Mouse (Mus musculus) kidney, adult 2 months (tissue): ENCODE results near the gene Colec11. TPM values are rescaled to one million over a fixed set of nuclear protein-coding genes. Genes with fewer than 3 reads are reported as not detected.

Source experiments
- DNase-seq: peaks from one replicate; pipeline ENCODE4 v3.0.0; 2021
- H3K27ac ChIP-seq: fragments of 200-500 bp; 2 replicates; pipeline ENCODE4 v1.5.1; 2012; ENCODE audit warnings: low read depth, low read length, control low read depth, inconsistent platforms; ENCODE audit not compliant: insufficient read depth
- H3K27me3 ChIP-seq: fragments of 200-500 bp; replicated peaks from 2 replicates; pipeline ENCODE4 v1.6.1; 2012; ENCODE audit warnings: mild to moderate bottlenecking, moderate library complexity, low read length, inconsistent platforms; ENCODE audit not compliant: control insufficient read depth, insufficient read depth
- H3K36me3 ChIP-seq: fragments of 200-500 bp; 2 replicates; pipeline ENCODE4 v1.6.1; 2012; ENCODE audit warnings: mild to moderate bottlenecking, moderate library complexity, low read length, inconsistent platforms; ENCODE audit not compliant: control insufficient read depth, insufficient read depth
- H3K4me1 ChIP-seq: fragments of 200-500 bp; 2 replicates; pipeline ENCODE4 v1.6.1; 2011; ENCODE audit warnings: low read length; ENCODE audit not compliant: control insufficient read depth, insufficient read depth
- H3K4me3 ChIP-seq: fragments of 200-500 bp; 2 replicates; pipeline ENCODE4 v1.5.1; 2011; ENCODE audit warnings: mild to moderate bottlenecking, low read depth, low read length, control low read depth; ENCODE audit not compliant: insufficient read depth
- CTCF ChIP-seq: fragments of 200-500 bp; conservative IDR thresholded peaks from 2 replicates; pipeline ENCODE4 v1.5.1; 2011; ENCODE audit warnings: low read depth, mild to moderate bottlenecking, control low read depth, low read length, moderate library complexity, mixed read lengths; ENCODE audit not compliant: insufficient read depth, insufficient read length
- POLR2A ChIP-seq: fragments of 200-500 bp; IDR thresholded peaks from one replicate; pipeline ENCODE4 v1.6.1; 2011; ENCODE audit warnings: low read depth, low read length, control low read depth
- WGBS: fragments of 180-500 bp; shearing (Covaris S2); methylation state at CpG from one replicate; pipeline ENCODE4 v1.1.7; 2018; 5-methylcytosine and 5-hydroxymethylcytosine counted together
- polyA plus RNA-seq: library from polyadenylated mRNA; depleted of rRNA; stranded (reverse); fragments of >200 nt; gene quantifications from 2 replicates; pipeline ENCODE4 v1.2.3, GENCODE M21; 2012

Gene Colec11
- polyA plus RNA-seq, 1 experiment = 1.6 TPM

- TF ChIP-seq CTCF (no peak), POLR2A (peak; percentile 77)
- DNase-seq = peak; percentile 96
- Histone ChIP-seq H3K36me3 (peaks cover 2% of the 10 kb centered on the region), H3K27ac (peak within 1 kb of the TSS; percentile 72), H3K4me1 (peaks cover 6% of the 10 kb centered on the region; the same call in 1 of the 2 replicates), H3K4me3 (peak within 1 kb of the TSS; percentile 87), H3K27me3 (no peaks in the 10 kb centered on the region)
- 4% methylated on average over 69 of the region's 69 CpGs for WGBS
Measured at GRCm38 (mm10) chr12:28635535-28636476, 12.6 kb upstream of the Colec11 start, which contains the start of gene Rps7. Gene Rps7, minus strand, starts transcription at chr12:28635953.

- peak overlapping the region; percentile 43 for H3K27ac ChIP-seq
- DNase-seq = no peak
- H3K4me1 ChIP-seq = peaks cover 6% of the 10 kb centered on the region; the same call in 1 of the 2 replicates
- TF ChIP-seq CTCF (no peak), POLR2A (no peak)
- 2% methylated on average over 23 of the region's 23 CpGs for WGBS
- peak overlapping the region; percentile 87 for H3K4me3 ChIP-seq
- H3K36me3 ChIP-seq = peaks cover 8% of the 10 kb centered on the region
- no peaks in the 10 kb centered on the region for H3K27me3 ChIP-seq
Measured at GRCm38 (mm10) chr12:28635058-28635534, 11.9 kb upstream of the Colec11 start.

GRCm38 (mm10) chr12:28628436-28628835, 5.3 kb upstream of the Colec11 start:
- Histone ChIP-seq H3K4me3 (no peak overlapping the region), H3K27ac (no peak overlapping the region), H3K27me3 (no peaks in the 10 kb centered on the region), H3K4me1 (no peaks in the 10 kb centered on the region), H3K36me3 (peaks cover 8% of the 10 kb centered on the region)
- TF ChIP-seq CTCF = no peak
- TF ChIP-seq POLR2A = no peak
- 94% methylated on average over 2 of the region's 2 CpGs for WGBS
- DNase-seq = no peak

GRCm38 (mm10) chr12:28627092-28627491, 3.9 kb upstream of the Colec11 start:
- H3K36me3 ChIP-seq = peaks cover 6% of the 10 kb centered on the region
- H3K4me3 ChIP-seq = no peak overlapping the region
- no peak overlapping the region for H3K27ac ChIP-seq
- no peaks in the 10 kb centered on the region for H3K4me1 ChIP-seq
- no peak for TF ChIP-seq CTCF
- no peak for TF ChIP-seq POLR2A
- H3K27me3 ChIP-seq = no peaks in the 10 kb centered on the region
- DNase-seq = no peak
- WGBS = 48% methylated on average over 4 of the region's 4 CpGs

- H3K4me3 ChIP-seq = no peak overlapping the region
- H3K4me1 ChIP-seq = no peaks in the 10 kb centered on the region
- TF ChIP-seq CTCF (no peak), POLR2A (no peak)
- peaks cover 2% of the 10 kb centered on the region for H3K36me3 ChIP-seq
- 69% methylated on average over 7 of the region's 7 CpGs for WGBS
- H3K27ac ChIP-seq = no peak overlapping the region
- no peak for DNase-seq
- no peaks in the 10 kb centered on the region for H3K27me3 ChIP-seq
Measured at GRCm38 (mm10) chr12:28625407-28625806, 2.2 kb upstream of the Colec11 start.

GRCm38 (mm10) chr12:28624251-28624650, 1.1 kb upstream of the Colec11 start:
- TF ChIP-seq CTCF (no peak), POLR2A (no peak)
- no peaks in the 10 kb centered on the region for H3K4me1 ChIP-seq
- no peak for DNase-seq
- H3K4me3 ChIP-seq = no peak overlapping the region
- H3K27ac ChIP-seq = no peak overlapping the region
- 90% methylated on average over 2 of the region's 2 CpGs for WGBS
- no peaks in the 10 kb centered on the region for H3K27me3 ChIP-seq
- H3K36me3 ChIP-seq = no peaks in the 10 kb centered on the region

GRCm38 (mm10) chr12:28622641-28623040, 536 bp downstream of the Colec11 start:
- 80% methylated on average over 1 of the region's 1 CpGs for WGBS
- H3K27ac ChIP-seq = no peak overlapping the region
- DNase-seq = no peak
- H3K36me3 ChIP-seq = no peaks in the 10 kb centered on the region
- no peak for TF ChIP-seq CTCF
- no peak for TF ChIP-seq POLR2A
- H3K4me1 ChIP-seq = no peaks in the 10 kb centered on the region
- H3K27me3 ChIP-seq = no peaks in the 10 kb centered on the region
- H3K4me3 ChIP-seq = no peak overlapping the region
